Mouse (Mus musculus) erythroblast, embryonic 14.5 days (primary cell): ENCODE measurements around the gene Nutm1. TPM values are rescaled to one million over a fixed set of nuclear protein-coding genes. Genes with fewer than 3 reads are reported as not detected.
"Not testable (repeated sequence)": the region's sequence is repeated elsewhere in the genome, so short reads cannot be mapped to it uniquely, and the experiment has no call there.

ENCODE experiments used
- H3K27me3 ChIP-seq: 2 replicates; pipeline ENCODE4 v1.6.1; 2012; ENCODE audit warnings: inconsistent platforms; ENCODE audit not compliant: control insufficient read depth
- H3K36me3 ChIP-seq: 2 replicates; pipeline ENCODE4 v1.6.1; 2012; ENCODE audit warnings: mild to moderate bottlenecking, inconsistent platforms; ENCODE audit not compliant: control insufficient read depth
- H3K4me1 ChIP-seq: 2 replicates; pipeline ENCODE4 v1.6.1; 2012; ENCODE audit warnings: inconsistent platforms; ENCODE audit not compliant: control insufficient read depth
- H3K4me3 ChIP-seq: replicated peaks from 2 replicates; pipeline ENCODE3; 2012; ENCODE audit warnings: moderate library complexity, mild to moderate bottlenecking, inconsistent platforms
- H3K9me3 ChIP-seq: 2 replicates; pipeline ENCODE4 v1.6.1; 2012; ENCODE audit warnings: low read length, inconsistent platforms, mixed read lengths; ENCODE audit not compliant: control insufficient read depth
- GATA1 ChIP-seq: IDR thresholded peaks from 2 replicates; pipeline ENCODE4 v1.6.1; 2012; ENCODE audit warnings: low read length, inconsistent platforms, mixed read lengths
- TAL1 ChIP-seq: IDR thresholded peaks from 3 replicates; pipeline ENCODE4 v1.6.1; 2012; ENCODE audit warnings: low read length, inconsistent platforms, mixed read lengths
- polyA plus RNA-seq: library from polyadenylated mRNA; stranded (reverse); fragments of >175 nt; gene quantifications from 2 replicates; pipeline ENCODE4 v1.2.3, GENCODE M21; 2012

Nutm1 gene
- polyA plus RNA-seq, result not detected in 2 replicates

DNA sequence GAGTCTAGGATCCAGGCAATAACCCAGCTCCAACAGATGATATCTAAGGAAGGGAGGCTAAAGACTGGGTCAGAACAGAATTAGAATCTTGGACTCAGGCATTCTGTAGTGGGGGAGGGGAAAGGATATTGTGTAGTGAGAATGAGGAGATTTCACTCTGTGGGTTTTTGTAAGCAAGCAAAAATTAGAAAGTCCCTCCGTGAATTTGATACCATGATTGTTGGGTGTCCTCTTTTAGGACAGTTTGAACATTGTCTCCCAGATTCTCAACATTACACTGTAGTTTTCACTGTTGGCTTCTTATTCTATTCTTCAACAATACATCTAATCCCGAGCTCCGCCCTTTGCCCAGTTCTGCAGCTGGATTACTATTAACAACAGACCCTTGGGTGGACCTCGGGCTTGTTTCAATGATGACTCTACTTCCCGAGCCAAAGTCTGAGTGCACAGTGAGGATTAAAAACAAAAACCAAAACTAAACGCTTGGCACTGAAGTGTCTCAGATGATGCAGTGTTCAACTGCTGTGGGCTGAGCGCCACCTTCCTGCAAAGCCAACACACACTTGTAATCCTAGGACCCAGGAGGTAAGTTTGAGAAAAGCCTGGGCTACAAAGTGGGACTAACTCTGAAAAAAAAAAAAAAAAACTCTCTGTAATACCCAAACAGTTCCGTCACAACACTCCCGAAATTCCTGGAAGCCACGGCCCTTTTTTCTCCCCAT lies at the start of gene Nutm1:
Gene Nutm1 (minus strand): TSS at position 51 of the 722 bp plus-strand sequence.
- TF ChIP-seq TAL1 (no peak), GATA1 (no peak)
- no peaks in the 10 kb centered on the region for H3K36me3 ChIP-seq
- peaks cover 29% of the 10 kb centered on the region for H3K4me1 ChIP-seq
- H3K9me3 ChIP-seq, result no peaks in the 10 kb centered on the region
- no peaks in the 10 kb centered on the region for H3K27me3 ChIP-seq
- H3K4me3 ChIP-seq, result no peak within 1 kb of the TSS

DNA sequence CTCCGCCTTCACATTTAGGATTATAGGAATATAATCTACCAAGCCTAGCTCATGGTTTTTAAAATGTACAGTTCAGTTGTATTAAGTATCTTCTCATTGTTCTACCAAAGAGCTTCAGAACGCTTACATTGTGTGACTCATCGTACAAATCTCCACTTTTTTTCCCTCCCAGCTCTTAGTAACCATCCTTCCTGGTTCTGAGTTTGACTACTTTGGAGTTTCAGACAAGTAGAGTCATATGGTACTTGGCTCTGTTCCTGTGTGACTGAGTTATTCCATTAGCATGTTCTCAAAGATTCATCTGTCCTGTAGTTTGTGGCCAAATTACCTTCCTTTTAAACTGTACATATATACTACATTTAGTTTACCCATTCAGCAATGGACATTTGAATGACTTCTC lies 49.6 kb upstream of the Nutm1 start:
- TF ChIP-seq GATA1, result no peak
- TF ChIP-seq TAL1, result no peak
- Histone ChIP-seq H3K9me3 (no peaks in the 10 kb centered on the region), H3K4me3 (no peak overlapping the region), H3K27me3 (no peaks in the 10 kb centered on the region), H3K4me1 (peaks cover 5% of the 10 kb centered on the region), H3K36me3 (no peaks in the 10 kb centered on the region)

DNA sequence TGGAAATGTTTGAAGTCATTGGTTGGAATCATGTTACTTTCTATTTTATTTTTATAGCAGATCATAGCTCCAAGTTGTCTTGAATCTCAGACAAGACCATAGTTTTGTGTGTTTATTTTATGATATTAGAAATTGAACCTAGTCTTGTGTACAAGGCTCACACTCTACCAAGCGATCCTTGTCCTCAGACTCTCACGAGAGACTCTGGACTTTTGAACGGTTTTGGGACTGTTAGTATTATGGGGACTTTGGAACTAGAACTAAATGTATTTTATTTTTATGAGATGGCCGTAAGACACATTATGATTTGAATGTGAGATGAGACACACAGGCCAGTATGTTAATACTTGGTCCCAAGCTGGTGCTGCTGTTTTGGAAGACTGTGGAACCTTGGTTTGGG lies 39.1 kb upstream of the Nutm1 start:
- H3K4me3 ChIP-seq, result no peak overlapping the region
- peaks cover 7% of the 10 kb centered on the region for H3K36me3 ChIP-seq
- peaks cover 2% of the 10 kb centered on the region for H3K4me1 ChIP-seq
- H3K9me3 ChIP-seq, result no peaks in the 10 kb centered on the region
- TF ChIP-seq TAL1, result no peak
- TF ChIP-seq GATA1, result no peak
- no peaks in the 10 kb centered on the region for H3K27me3 ChIP-seq

DNA sequence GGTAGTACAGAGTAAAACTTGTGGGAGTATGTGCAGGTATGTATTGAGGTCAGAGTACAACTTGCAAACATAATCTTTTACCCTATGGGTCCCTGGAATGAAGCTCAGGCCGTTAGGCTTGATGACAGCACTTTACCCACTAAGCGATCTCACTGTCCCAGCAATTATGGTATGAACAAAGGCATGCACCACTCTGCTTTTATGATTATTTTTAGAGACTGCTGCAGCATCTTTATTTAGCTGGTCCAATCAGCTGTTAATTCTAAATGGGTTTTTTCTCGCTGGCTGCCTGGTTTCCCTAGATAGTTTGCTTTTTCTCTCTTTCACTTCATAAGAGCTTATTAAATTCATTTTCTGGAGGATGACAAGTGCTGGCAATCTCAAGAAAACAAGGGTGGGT lies 37.1 kb upstream of the Nutm1 start:
- Histone ChIP-seq H3K27me3 (no peaks in the 10 kb centered on the region), H3K4me3 (no peak overlapping the region), H3K36me3 (peaks cover 7% of the 10 kb centered on the region), H3K4me1 (peaks cover 2% of the 10 kb centered on the region), H3K9me3 (no peaks in the 10 kb centered on the region)
- TF ChIP-seq TAL1, result no peak
- no peak for TF ChIP-seq GATA1

DNA sequence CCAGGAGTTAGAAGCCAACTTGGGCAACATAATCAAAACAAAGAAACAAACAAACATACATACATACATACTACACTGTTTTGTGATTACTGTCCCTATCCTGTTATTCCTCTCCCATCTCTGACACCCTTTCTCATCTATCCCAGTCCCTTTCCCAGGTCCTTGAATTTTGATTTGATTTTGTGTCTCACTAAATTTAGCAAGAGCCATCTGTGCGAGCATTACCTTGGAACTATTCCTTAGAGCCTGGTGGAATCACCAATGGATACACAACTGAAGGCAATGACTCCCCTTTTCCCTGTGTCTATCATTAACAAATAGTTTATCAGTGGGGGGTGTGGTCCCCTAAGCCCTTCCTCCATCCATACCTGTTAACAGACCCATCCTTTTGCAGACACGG lies 33.7 kb upstream of the Nutm1 start:
- TF ChIP-seq GATA1 (no peak), TAL1 (no peak)
- H3K4me3 ChIP-seq, result no peak overlapping the region
- H3K36me3 ChIP-seq, result peaks cover 8% of the 10 kb centered on the region
- H3K27me3 ChIP-seq, result no peaks in the 10 kb centered on the region
- no peaks in the 10 kb centered on the region for H3K9me3 ChIP-seq
- H3K4me1 ChIP-seq, result peaks cover 4% of the 10 kb centered on the region

DNA sequence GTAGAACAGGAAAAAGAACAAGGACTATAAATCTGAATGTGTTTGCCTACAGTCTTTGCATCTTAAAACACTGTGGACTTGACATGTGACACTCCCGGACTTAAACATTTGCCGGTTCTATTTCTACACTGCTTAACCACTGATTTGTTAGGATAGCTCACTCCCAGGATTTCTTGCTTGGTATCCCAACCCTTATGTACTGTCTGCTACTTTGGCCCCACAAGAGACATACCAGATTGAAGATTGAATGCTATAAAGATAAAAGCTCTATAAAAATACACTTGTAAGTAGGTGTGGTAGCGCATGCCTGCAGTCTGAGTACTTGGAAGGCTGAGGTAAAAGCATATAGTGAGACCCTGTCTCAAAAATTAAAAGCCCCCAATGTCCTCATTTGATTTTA lies 30.4 kb upstream of the Nutm1 start:
- Histone ChIP-seq H3K4me1 (peaks cover 22% of the 10 kb centered on the region), H3K27me3 (no peaks in the 10 kb centered on the region), H3K9me3 (no peaks in the 10 kb centered on the region), H3K36me3 (peaks cover 7% of the 10 kb centered on the region), H3K4me3 (no peak overlapping the region)
- no peak for TF ChIP-seq GATA1
- TF ChIP-seq TAL1, result no peak

DNA sequence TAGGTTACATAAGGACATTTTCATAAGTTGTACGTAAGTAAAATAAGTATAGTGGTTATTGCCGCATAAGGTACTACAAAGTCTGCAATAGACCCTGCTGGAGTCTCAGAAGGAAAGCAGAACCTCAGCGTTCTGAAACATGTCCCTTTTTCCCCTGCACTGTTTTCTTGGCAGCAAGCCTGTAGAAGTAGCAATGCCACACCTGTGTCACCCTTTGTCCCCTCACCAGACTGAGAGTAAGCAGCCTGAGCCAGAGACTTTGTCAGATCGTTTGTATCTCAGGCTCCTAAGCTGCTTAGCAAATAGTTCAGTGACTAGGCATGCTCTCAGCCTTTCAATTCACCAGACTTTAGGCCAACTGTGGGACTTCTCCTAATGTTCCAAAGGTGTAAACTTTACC lies 28.0 kb upstream of the Nutm1 start:
- Histone ChIP-seq H3K4me1 (peaks cover 33% of the 10 kb centered on the region), H3K9me3 (no peaks in the 10 kb centered on the region), H3K4me3 (no peak overlapping the region), H3K27me3 (no peaks in the 10 kb centered on the region), H3K36me3 (peaks cover 2% of the 10 kb centered on the region)
- TF ChIP-seq GATA1, result no peak
- TF ChIP-seq TAL1, result no peak

DNA sequence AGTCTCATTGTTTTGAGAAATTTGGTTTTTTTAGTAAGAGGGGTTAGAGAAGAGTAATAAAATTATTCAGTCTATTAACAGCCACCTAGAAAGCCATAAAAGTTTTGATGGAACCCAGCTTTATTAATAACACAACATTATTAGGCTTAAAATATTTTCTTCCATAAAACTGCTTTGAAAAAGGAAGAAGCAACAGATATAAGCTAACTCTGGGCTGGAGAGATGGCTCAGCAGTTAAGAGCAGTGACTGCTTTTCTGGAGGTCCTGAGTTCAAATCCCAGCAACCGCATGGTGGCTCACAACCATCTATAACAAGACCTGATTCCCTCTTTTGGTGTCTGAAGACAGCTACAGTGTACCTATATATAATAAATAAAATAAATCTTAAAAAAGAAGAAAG lies 27.0 kb upstream of the Nutm1 start:
- H3K4me3 ChIP-seq, H3K9me3 ChIP-seq, H3K36me3 ChIP-seq, H3K27me3 ChIP-seq: not testable (repeated sequence)
- peaks cover 33% of the 10 kb centered on the region for H3K4me1 ChIP-seq

DNA sequence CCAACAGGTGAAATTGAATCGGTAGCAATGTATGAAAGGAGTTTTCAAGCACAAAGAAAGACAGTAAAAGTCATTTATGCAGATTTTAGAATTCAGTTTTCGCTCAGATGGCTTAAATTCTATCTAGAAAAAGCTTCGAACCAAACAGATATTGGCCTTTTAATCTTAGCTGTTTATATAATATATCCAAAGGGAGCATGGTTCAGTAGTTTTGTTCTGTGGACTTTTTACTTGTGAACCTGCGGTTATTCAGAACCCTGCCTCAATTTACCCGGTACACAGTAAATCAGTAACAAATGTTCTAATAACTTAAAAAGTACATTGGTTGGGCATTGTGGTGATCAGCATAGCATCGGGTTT lies 25.9 kb upstream of the Nutm1 start:
- no peak for TF ChIP-seq TAL1
- no peak for TF ChIP-seq GATA1
- peaks cover 2% of the 10 kb centered on the region for H3K36me3 ChIP-seq
- peak overlapping the region; percentile 74 for H3K4me3 ChIP-seq
- H3K27me3 ChIP-seq, result no peaks in the 10 kb centered on the region
- H3K9me3 ChIP-seq, result no peaks in the 10 kb centered on the region
- peaks cover 34% of the 10 kb centered on the region for H3K4me1 ChIP-seq

DNA sequence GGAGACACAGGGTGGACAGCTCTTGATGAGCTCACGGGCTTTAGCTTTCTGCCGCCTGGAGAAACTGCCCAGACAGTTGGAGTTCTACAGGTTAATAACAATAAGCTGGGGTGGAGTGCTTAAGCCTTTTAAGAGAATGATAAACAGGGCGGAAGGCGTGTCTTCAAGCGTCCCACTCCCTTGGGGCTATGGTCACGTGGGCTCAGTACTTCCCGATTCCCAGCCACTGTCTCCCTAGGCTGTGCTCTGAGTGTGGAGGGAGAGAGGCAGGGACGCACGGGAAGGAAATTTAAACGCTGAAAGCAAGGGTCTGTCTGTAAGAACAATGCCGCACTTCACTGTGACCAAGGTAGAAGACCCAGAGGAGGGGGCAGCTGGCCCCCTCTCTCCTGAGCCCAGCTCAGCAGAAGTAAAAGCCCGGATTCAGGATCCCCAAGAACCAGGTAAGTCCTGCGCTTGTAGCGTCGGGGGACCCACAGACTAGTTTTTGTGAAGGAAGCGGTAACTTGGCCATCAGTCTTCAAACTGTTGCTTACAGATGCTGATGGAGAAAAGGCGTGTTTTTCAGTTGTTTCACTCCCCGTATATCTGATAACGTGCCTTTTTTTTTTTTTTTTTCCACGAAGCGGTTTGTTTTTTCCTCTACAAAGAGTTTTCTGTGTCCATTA lies 25.4 kb upstream of the Nutm1 start:
- Histone ChIP-seq H3K9me3 (no peaks in the 10 kb centered on the region), H3K36me3 (peaks cover 2% of the 10 kb centered on the region), H3K4me1 (peaks cover 35% of the 10 kb centered on the region), H3K4me3 (peak overlapping the region; percentile 74), H3K27me3 (no peaks in the 10 kb centered on the region)
- no peak for TF ChIP-seq GATA1
- no peak for TF ChIP-seq TAL1
